Mouse (Mus musculus) effector memory CD4-positive, alpha-beta T cell, adult 5 months (primary cell): ENCODE data around the gene Gm10717. TPM values are rescaled to one million over a fixed set of nuclear protein-coding genes. Genes with fewer than 3 reads are reported as not detected.

Experiments used
- polyA plus RNA-seq: library from polyadenylated mRNA; unstranded; fragments of 100-300 nt; shearing (Covaris generic); gene quantifications from one replicate; pipeline ENCODE4 v1.2.1, GENCODE M21; 2017

The Gm10717 gene
- 41.5 TPM for polyA plus RNA-seq

GRCm38 (mm10) chr9:3024912-3025467 is at the start of gene Gm10717:
Gm10717 (plus strand) TSS chr9:3025417.

GRCm38 (mm10) chr9:3000445-3000972 is 24.7 kb upstream of the Gm10717 start, which contains the start of gene Gm10722:
Gm10722 (plus strand) TSS chr9:3000922.

GRCm38 (mm10) chr9:3002794-3003396 is 22.3 kb upstream of the Gm10717 start, which contains the start of gene Gm11168:
Gm11168 (plus strand) TSS chr9:3003346.

DNA sequence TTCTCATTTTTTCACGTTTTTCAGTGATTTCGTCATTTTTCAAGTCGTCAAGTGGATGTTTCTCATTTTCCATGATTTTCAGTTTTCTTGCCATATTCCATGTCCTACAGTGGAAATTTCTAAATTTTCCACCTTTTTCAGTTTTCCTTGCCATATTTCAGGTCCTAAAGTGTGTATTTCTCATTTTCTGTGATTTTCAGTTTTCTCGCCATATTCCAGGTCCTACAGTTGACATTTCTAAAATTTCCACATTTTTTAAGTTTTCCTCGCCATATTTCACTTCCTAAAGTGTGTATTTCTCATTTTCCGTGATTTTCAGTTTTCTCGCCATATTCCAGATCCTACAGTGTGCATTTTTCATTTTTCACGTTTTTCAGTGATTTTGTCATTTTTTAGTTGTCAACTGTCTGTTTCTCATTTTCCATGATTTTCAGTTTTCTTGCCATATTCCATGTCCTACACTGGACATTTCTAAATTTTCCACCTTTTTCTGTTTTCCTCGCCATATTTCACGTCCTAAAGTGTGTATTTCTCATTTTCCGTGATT is 12.4 kb upstream of the Gm10717 start, which contains the start of gene Gm10721:
Gene Gm10721, plus strand, starts transcription at position 408 of the 547 bp plus-strand sequence.

DNA sequence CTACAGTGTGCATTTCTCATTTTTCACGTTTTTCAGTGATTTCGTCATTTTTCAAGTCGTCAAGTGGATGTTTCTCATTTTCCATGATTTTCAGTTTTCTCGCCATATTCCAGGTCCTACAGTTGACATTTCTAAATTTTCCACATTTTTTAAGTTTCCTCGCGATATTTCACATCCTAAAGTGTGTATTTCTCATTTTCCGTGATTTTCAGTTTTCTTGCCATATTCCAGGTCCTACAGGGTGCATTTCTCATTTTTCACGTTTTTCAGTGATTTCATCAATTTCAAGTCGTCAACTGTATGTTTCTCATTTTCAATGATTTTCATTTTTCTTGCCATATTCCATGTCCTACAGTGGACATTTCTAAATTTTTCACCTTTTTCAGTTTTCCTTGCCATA is 9.9 kb upstream of the Gm10717 start, which contains the start of gene Gm10720:
Gene Gm10720, plus strand, starts transcription at position 301 of the 400 bp plus-strand sequence.

GRCm38 (mm10) chr9:3017108-3017507 is 8.1 kb upstream of the Gm10717 start, which contains the start of gene Gm10719:
Gm10719 (plus strand) TSS chr9:3017408.

GRCm38 (mm10) chr9:3023312-3023984 is 1.8 kb upstream of the Gm10717 start, which contains the start of gene Gm10718:
Gm10718 (plus strand) TSS chr9:3023547.

DNA sequence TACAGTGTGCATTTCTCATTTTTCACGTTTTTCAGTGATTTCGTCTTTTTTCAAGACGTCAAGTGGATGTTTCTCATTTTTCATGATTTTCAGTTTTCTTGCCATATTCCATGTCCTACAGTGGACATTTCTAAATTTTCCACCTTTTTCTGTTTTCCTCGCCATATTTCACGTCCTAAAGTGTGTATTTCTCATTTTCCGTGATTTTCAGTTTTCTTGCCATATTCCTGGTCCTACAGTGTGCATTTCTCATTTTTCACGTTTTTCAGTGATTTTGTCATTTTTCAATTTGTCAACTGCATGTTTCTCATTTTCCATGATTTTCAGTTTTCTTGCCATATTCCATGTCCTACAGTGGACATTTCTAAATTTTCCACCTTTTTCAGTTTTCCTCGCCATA is 9.1 kb downstream of the Gm10717 start, which contains the start of gene Gm17535:
Gene Gm17535, plus strand, starts transcription at position 301 of the 400 bp plus-strand sequence.

GRCm38 (mm10) chr9:3036577-3036976 is 11.4 kb downstream of the Gm10717 start, which contains the start of gene Gm10715:
Gm10715 (plus strand) TSS chr9:3036877.

Other genes starting within 250 kb of the Gm10717 start
- 2.1 TPM for gene Gm10722, start 24.5 kb upstream of the Gm10717 start, polyA plus RNA-seq
- 16.8 TPM for gene Gm11168, start 22.1 kb upstream of the Gm10717 start, polyA plus RNA-seq
- gene Gm10721, start 12.3 kb upstream of the Gm10717 start, polyA plus RNA-seq: not detected
- 2.4 TPM for gene Gm10720, start 9.8 kb upstream of the Gm10717 start, polyA plus RNA-seq
- 11.4 TPM for gene Gm10719, start 8.0 kb upstream of the Gm10717 start, polyA plus RNA-seq
- gene Gm10718, start 1.9 kb upstream of the Gm10717 start, polyA plus RNA-seq: 12.6 TPM
- gene Gm17535, start 9.2 kb downstream of the Gm10717 start, polyA plus RNA-seq: 1.6 TPM
- gene Gm10715, start 11.5 kb downstream of the Gm10717 start, polyA plus RNA-seq: not detected